Mouse (Mus musculus) hindbrain, embryonic 11.5 days (tissue): Measurements from ENCODE around the gene Smim8. TPM values are rescaled to one million over a fixed set of nuclear protein-coding genes. Genes with fewer than 3 reads are reported as not detected.

Experiments used
- ATAC-seq: fragments of 200-750 bp; cut with Nextera tagmentation; 2 replicates; pipeline ENCODE4 v1.8.0; 2017; ENCODE audit warnings: mild to moderate bottlenecking, moderate TSS enrichment, moderate library complexity; ENCODE audit not compliant: low FRiP score
- DNase-seq: peaks from one replicate; pipeline ENCODE4 v3.0.0-alpha.2; 2015; ENCODE audit warnings: low spot score
- H3K27ac ChIP-seq: fragments of 300-500 bp; sonication (generic); 2 replicates; pipeline ENCODE4 v1.5.1; 2014; ENCODE audit warnings: mild to moderate bottlenecking, low read depth, low read length
- H3K27me3 ChIP-seq: fragments of 300-500 bp; sonication (generic); 2 replicates; pipeline ENCODE4 v1.6.1; 2014; ENCODE audit warnings: mild to moderate bottlenecking, low read length, moderate library complexity, mixed read lengths; ENCODE audit not compliant: control insufficient read depth, insufficient read depth
- H3K36me3 ChIP-seq: fragments of 300-500 bp; sonication (generic); 2 replicates; pipeline ENCODE4 v1.6.1; 2014; ENCODE audit warnings: mild to moderate bottlenecking, low read length, moderate library complexity, mixed read lengths; ENCODE audit not compliant: control insufficient read depth, insufficient read depth
- H3K4me1 ChIP-seq: fragments of 300-500 bp; sonication (generic); replicated peaks from 2 replicates; pipeline ENCODE4 v1.6.1; 2014; ENCODE audit warnings: low read length, mixed read lengths; ENCODE audit not compliant: control insufficient read depth, insufficient read depth
- H3K4me2 ChIP-seq: fragments of 300-500 bp; sonication (generic); replicated peaks from 2 replicates; pipeline ENCODE4 v1.6.1; 2014; ENCODE audit warnings: mild to moderate bottlenecking, low read depth, low read length
- H3K4me3 ChIP-seq: fragments of 300-500 bp; sonication (generic); 2 replicates; pipeline ENCODE4 v1.5.1; 2014; ENCODE audit warnings: low read depth, low read length
- H3K9ac ChIP-seq: fragments of 300-500 bp; sonication (generic); 2 replicates; pipeline ENCODE4 v1.6.1; 2014; ENCODE audit warnings: low read depth, low read length
- H3K9me3 ChIP-seq: fragments of 300-500 bp; sonication (generic); 2 replicates; pipeline ENCODE4 v1.6.1; 2016; ENCODE audit warnings: low read length; ENCODE audit not compliant: control insufficient read depth
- WGBS: fragments of 180-500 bp; shearing (Covaris S2); extraction: QIAGEN DNeasy Blood & Tissue Kit; methylation state at CpG from one replicate; pipeline ENCODE4 v1.1.7; 2014; 5-methylcytosine and 5-hydroxymethylcytosine counted together
- polyA plus RNA-seq: library from polyadenylated mRNA; unstranded; fragments of >200 nt; fragmentation: Nextera tagmentation; extraction: Ambion mirVana; gene quantifications from 2 replicates; pipeline ENCODE4 v1.2.1, GENCODE M21; 2014

Gene Smim8
- 43.6 and 50.5 TPM in 2 replicates for polyA plus RNA-seq

GRCm38 (mm10) chr4:34777677-34778527 lies at the start of gene Smim8:
TSS of gene Smim8 (minus strand) at chr4:34778423.
- peak; percentile 96 for ATAC-seq
- WGBS: 6% methylated on average over 40 of the region's 40 CpGs
- H3K27me3 ChIP-seq: no peaks in the 10 kb centered on the region

GRCm38 (mm10) chr4:34823901-34824300 lies 45.7 kb upstream of the Smim8 start:
- Histone ChIP-seq H3K9ac (no peak overlapping the region), H3K4me3 (no peak overlapping the region), H3K9me3 (no peaks in the 10 kb centered on the region), H3K4me2 (no peak overlapping the region), H3K36me3 (0 out of 2 replicates have a peak, but pooled peaks cover 2% of the 10 kb centered on the region), H3K27ac (no peak overlapping the region), H3K27me3 (no peaks in the 10 kb centered on the region), H3K4me1 (no peaks in the 10 kb centered on the region)
- DNase-seq: no peak
- no peak for ATAC-seq
- 88% methylated on average over 1 of the region's 1 CpGs for WGBS

More at GRCm38 (mm10) chr4:34777677-34778527, at the start of gene Smim8:
- H3K36me3 ChIP-seq: no peaks in the 10 kb centered on the region
- peak within 1 kb of the TSS; percentile 49 for H3K4me3 ChIP-seq
- 0 out of 2 replicates have a peak within 1 kb of the TSS, but pooled peaks have one; percentile 47 for H3K27ac ChIP-seq
- no peaks in the 10 kb centered on the region for H3K9me3 ChIP-seq
- no peaks in the 10 kb centered on the region for H3K4me1 ChIP-seq
- peak within 1 kb of the TSS; percentile 41 for H3K4me2 ChIP-seq
- DNase-seq: peak; percentile 98
- peak within 1 kb of the TSS; percentile 53 for H3K9ac ChIP-seq

- 0 out of 2 replicates have a peak, but pooled peaks cover 5% of the 10 kb centered on the region for H3K36me3 ChIP-seq
- no peak for ATAC-seq
Measured at GRCm38 (mm10) chr4:34819904-34820303, 41.7 kb upstream of the Smim8 start.

GRCm38 (mm10) chr4:34801166-34802034 lies 23.2 kb upstream of the Smim8 start:
- Histone ChIP-seq H3K27ac (no peak overlapping the region), H3K36me3 (peaks cover under 1% of the 10 kb centered on the region; the same call in 1 of the 2 replicates), H3K4me1 (no peaks in the 10 kb centered on the region), H3K4me2 (no peak overlapping the region), H3K27me3 (no peaks in the 10 kb centered on the region), H3K9ac (no peak overlapping the region), H3K9me3 (no peaks in the 10 kb centered on the region), H3K4me3 (no peak overlapping the region)
- no peak for DNase-seq
- 86% methylated on average over 13 of the region's 14 CpGs for WGBS
- no peak for ATAC-seq

More at GRCm38 (mm10) chr4:34819904-34820303, 41.7 kb upstream of the Smim8 start:
- no peaks in the 10 kb centered on the region for H3K4me1 ChIP-seq
- WGBS: 97% methylated on average over 4 of the region's 4 CpGs
- no peak overlapping the region for H3K4me2 ChIP-seq
- H3K4me3 ChIP-seq: no peak overlapping the region
- no peaks in the 10 kb centered on the region for H3K27me3 ChIP-seq
- no peak for DNase-seq
- H3K27ac ChIP-seq: no peak overlapping the region
- no peak overlapping the region for H3K9ac ChIP-seq
- no peaks in the 10 kb centered on the region for H3K9me3 ChIP-seq

- DNase-seq (no peak), ATAC-seq (no peak)
- no peak overlapping the region for H3K9ac ChIP-seq
- H3K4me2 ChIP-seq: no peak overlapping the region
- H3K4me1 ChIP-seq: no peaks in the 10 kb centered on the region
- no peaks in the 10 kb centered on the region for H3K27me3 ChIP-seq
- 91% methylated on average over 2 of the region's 2 CpGs for WGBS
- H3K36me3 ChIP-seq: no peaks in the 10 kb centered on the region
- H3K4me3 ChIP-seq: no peak overlapping the region
- no peaks in the 10 kb centered on the region for H3K9me3 ChIP-seq
- H3K27ac ChIP-seq: no peak overlapping the region
Measured at GRCm38 (mm10) chr4:34798005-34798404, 19.8 kb upstream of the Smim8 start.

- 85% methylated on average over 8 of the region's 8 CpGs for WGBS
- no peak overlapping the region for H3K27ac ChIP-seq
- H3K36me3 ChIP-seq: no peaks in the 10 kb centered on the region
- DNase-seq: no peak
- H3K27me3 ChIP-seq: no peaks in the 10 kb centered on the region
- H3K9ac ChIP-seq: no peak overlapping the region
- no peaks in the 10 kb centered on the region for H3K9me3 ChIP-seq
- ATAC-seq: no peak
- no peak overlapping the region for H3K4me2 ChIP-seq
- no peak overlapping the region for H3K4me3 ChIP-seq
- no peaks in the 10 kb centered on the region for H3K4me1 ChIP-seq
Measured at GRCm38 (mm10) chr4:34797294-34797983, 19.2 kb upstream of the Smim8 start.

- Histone ChIP-seq H3K9ac (no peak overlapping the region), H3K9me3 (no peaks in the 10 kb centered on the region), H3K4me1 (no peaks in the 10 kb centered on the region), H3K4me3 (no peak overlapping the region), H3K4me2 (no peak overlapping the region), H3K27ac (no peak overlapping the region), H3K27me3 (no peaks in the 10 kb centered on the region), H3K36me3 (no peaks in the 10 kb centered on the region)
- DNase-seq: no peak
- 89% methylated on average over 5 of the region's 5 CpGs for WGBS
- ATAC-seq: no peak
Measured at GRCm38 (mm10) chr4:34796294-34796693, 18.1 kb upstream of the Smim8 start.

- Histone ChIP-seq H3K4me3 (no peak overlapping the region), H3K27ac (no peak overlapping the region), H3K27me3 (no peaks in the 10 kb centered on the region), H3K4me1 (no peaks in the 10 kb centered on the region), H3K9ac (no peak overlapping the region), H3K9me3 (no peaks in the 10 kb centered on the region), H3K4me2 (no peak overlapping the region), H3K36me3 (no peaks in the 10 kb centered on the region)
- 87% methylated on average over 3 of the region's 3 CpGs for WGBS
- ATAC-seq (no peak), DNase-seq (no peak)
Measured at GRCm38 (mm10) chr4:34786476-34786875, 8.3 kb upstream of the Smim8 start.
